Mouse (Mus musculus) embryonic facial prominence, embryonic 11.5 days (tissue): ENCODE data around the gene Cpb1. TPM values are rescaled to one million over a fixed set of nuclear protein-coding genes. Genes with fewer than 3 reads are reported as not detected.

Experiments used
- ATAC-seq: fragments of 200-750 bp; cut with Nextera tagmentation; replicated peaks from 2 replicates; pipeline ENCODE4 v1.8.0; 2017; ENCODE audit warnings: low read depth; ENCODE audit not compliant: insufficient number of reproducible peaks, low FRiP score, low TSS enrichment
- DNase-seq: peaks from one replicate; pipeline ENCODE4 v3.0.0-alpha.2; 2015; ENCODE audit warnings: low spot score
- H3K27ac ChIP-seq: fragments of 300-500 bp; sonication (generic); replicated peaks from 2 replicates; pipeline ENCODE4 v1.5.1; 2014; ENCODE audit warnings: mild to moderate bottlenecking, low read depth, low read length, control low read depth
- H3K27me3 ChIP-seq: fragments of 300-500 bp; sonication (generic); 2 replicates; pipeline ENCODE4 v1.6.1; 2014; ENCODE audit warnings: mild to moderate bottlenecking, low read length, moderate library complexity, mixed read lengths; ENCODE audit not compliant: control insufficient read depth, insufficient read depth
- H3K36me3 ChIP-seq: fragments of 300-500 bp; sonication (generic); replicated peaks from 2 replicates; pipeline ENCODE4 v1.6.1; 2014; ENCODE audit warnings: low read depth, mild to moderate bottlenecking, low read length, moderate library complexity, mixed read lengths; ENCODE audit not compliant: control insufficient read depth, insufficient read depth
- H3K4me1 ChIP-seq: fragments of 300-500 bp; sonication (generic); 2 replicates; pipeline ENCODE4 v1.6.1; 2014; ENCODE audit warnings: low read length, mixed read lengths; ENCODE audit not compliant: control insufficient read depth, insufficient read depth
- H3K4me2 ChIP-seq: fragments of 300-500 bp; sonication (generic); 2 replicates; pipeline ENCODE4 v1.6.1; 2014; ENCODE audit warnings: low read depth, mild to moderate bottlenecking, control low read depth, low read length, moderate library complexity
- H3K4me3 ChIP-seq: fragments of 300-500 bp; sonication (generic); 2 replicates; pipeline ENCODE4 v1.5.1; 2014; ENCODE audit warnings: low read depth, low read length, control low read depth
- H3K9ac ChIP-seq: fragments of 300-500 bp; sonication (generic); replicated peaks from 2 replicates; pipeline ENCODE4 v1.6.1; 2014; ENCODE audit warnings: mild to moderate bottlenecking, control low read depth, low read length
- H3K9me3 ChIP-seq: fragments of 300-500 bp; sonication (generic); replicated peaks from 2 replicates; pipeline ENCODE4 v1.6.1; 2016; ENCODE audit warnings: mild to moderate bottlenecking, low read length, inconsistent platforms, mixed read lengths; ENCODE audit not compliant: control insufficient read depth
- WGBS: fragments of 180-500 bp; shearing (Covaris S2); extraction: QIAGEN DNeasy Blood & Tissue Kit; methylation state at CpG from one replicate; pipeline ENCODE4 v1.1.7; 2014; 5-methylcytosine and 5-hydroxymethylcytosine counted together
- polyA plus RNA-seq: library from polyadenylated mRNA; unstranded; fragments of >200 nt; fragmentation: Nextera tagmentation; extraction: Ambion mirVana; gene quantifications from 2 replicates; pipeline ENCODE4 v1.2.1, GENCODE M21; 2014

Gene Cpb1
- polyA plus RNA-seq, result not detected in 2 replicates

DNA sequence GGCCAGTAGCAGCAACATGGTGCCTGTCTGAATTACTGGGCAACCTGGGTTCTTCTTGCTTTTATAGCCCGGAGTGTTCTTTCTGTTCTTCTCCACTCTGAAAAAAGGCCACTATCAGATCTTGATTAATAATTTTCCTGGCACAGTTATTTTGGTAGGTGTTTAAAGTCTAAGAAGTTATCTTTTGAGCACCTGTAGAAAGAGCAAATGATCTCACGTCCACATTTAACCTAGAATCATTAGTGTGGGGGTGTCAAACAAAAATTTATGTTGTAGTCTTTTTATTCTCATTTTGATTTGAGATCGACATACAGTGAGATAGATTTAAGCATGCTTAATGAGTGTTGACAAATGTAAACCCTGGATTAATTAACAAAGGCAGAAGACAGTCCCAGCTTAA lies at the start of gene Cpb1:
Cpb1 (minus strand) TSS at position 101 of the 400 bp plus-strand sequence.
- no peak within 1 kb of the TSS for H3K9ac ChIP-seq
- no peaks in the 10 kb centered on the region for H3K36me3 ChIP-seq
- ATAC-seq (no peak), DNase-seq (no peak)
- H3K4me1 ChIP-seq, result no peaks in the 10 kb centered on the region
- no peaks in the 10 kb centered on the region for H3K9me3 ChIP-seq
- no peak within 1 kb of the TSS for H3K27ac ChIP-seq
- no peaks in the 10 kb centered on the region for H3K27me3 ChIP-seq
- no peak within 1 kb of the TSS for H3K4me2 ChIP-seq
- WGBS, result 86% methylated on average over 3 of the region's 3 CpGs
- no peak within 1 kb of the TSS for H3K4me3 ChIP-seq

- H3K36me3 ChIP-seq, result no peaks in the 10 kb centered on the region
- H3K4me2 ChIP-seq, result no peak overlapping the region
- no peak for ATAC-seq
- 19% methylated on average over 1 of the region's 1 CpGs for WGBS
- no peak for DNase-seq
- no peak overlapping the region for H3K27ac ChIP-seq
- no peak overlapping the region for H3K4me3 ChIP-seq
- no peaks in the 10 kb centered on the region for H3K9me3 ChIP-seq
- no peaks in the 10 kb centered on the region for H3K27me3 ChIP-seq
- H3K4me1 ChIP-seq, result no peaks in the 10 kb centered on the region
- H3K9ac ChIP-seq, result no peak overlapping the region
These were observed 41.7 kb upstream of the Cpb1 start for GRCm38 (mm10) chr3:20317233-20317632.

GRCm38 (mm10) chr3:20309142-20309541 lies 33.6 kb upstream of the Cpb1 start:
- Histone ChIP-seq H3K4me1 (no peaks in the 10 kb centered on the region), H3K27ac (no peak overlapping the region), H3K27me3 (no peaks in the 10 kb centered on the region), H3K4me3 (no peak overlapping the region), H3K36me3 (no peaks in the 10 kb centered on the region), H3K4me2 (no peak overlapping the region), H3K9me3 (no peaks in the 10 kb centered on the region), H3K9ac (no peak overlapping the region)
- no peak for DNase-seq
- WGBS, result 88% methylated on average over 4 of the region's 4 CpGs
- no peak for ATAC-seq

DNA sequence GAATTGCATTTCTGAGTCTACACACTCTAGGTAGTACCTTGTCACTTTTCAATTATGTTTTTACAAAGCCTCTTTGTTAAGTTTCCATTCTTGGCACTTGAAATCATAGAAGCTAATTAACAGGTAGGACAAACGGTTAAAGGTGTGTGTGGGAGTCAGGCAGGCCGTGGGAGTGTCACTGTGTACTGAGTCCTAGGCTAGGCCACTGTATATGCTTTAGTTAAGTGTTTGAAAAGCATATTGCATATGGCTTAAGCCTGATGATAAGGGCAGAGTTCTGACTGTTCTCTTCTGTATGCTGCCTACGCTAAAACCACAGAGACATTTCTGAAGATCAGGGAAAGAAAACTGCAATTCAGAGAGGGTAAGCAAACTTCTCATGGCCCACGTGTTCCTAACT lies 31.7 kb upstream of the Cpb1 start:
- ATAC-seq, result no peak
- Histone ChIP-seq H3K4me1 (no peaks in the 10 kb centered on the region), H3K4me3 (no peak overlapping the region), H3K36me3 (no peaks in the 10 kb centered on the region), H3K27me3 (no peaks in the 10 kb centered on the region), H3K27ac (no peak overlapping the region), H3K9me3 (no peaks in the 10 kb centered on the region), H3K4me2 (no peak overlapping the region), H3K9ac (no peak overlapping the region)
- no peak for DNase-seq
- 86% methylated on average over 4 of the region's 4 CpGs for WGBS

DNA sequence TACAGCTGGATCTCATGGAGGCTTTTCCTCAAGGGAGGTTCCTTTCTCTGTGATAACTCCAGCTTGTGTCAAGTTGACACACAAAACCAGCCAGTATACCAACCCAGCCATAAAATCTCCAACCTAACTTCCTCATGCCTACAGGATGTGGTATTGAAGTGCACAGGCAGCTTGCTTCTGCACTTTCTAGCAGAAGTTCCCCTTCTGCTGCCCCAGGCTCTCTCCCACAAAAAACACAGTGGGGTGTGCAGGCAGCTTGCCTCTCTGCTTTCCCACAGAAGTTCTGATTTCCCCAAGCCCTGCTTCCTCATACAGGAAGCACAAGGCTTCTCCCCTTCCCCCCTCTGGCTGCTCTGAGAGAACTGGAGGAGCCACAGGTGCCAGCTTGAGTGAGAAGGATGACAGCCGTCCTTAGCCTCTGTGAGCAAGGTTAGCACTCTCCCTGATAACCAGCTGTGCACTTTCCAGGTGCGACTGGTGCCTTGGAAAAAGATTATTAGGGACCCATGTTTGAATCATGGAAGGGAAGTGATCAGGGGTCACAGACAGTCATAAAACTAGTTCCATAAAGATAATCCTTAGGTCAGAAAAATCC lies 29.3 kb upstream of the Cpb1 start:
- H3K27ac ChIP-seq, result no peak overlapping the region
- no peaks in the 10 kb centered on the region for H3K36me3 ChIP-seq
- DNase-seq, result no peak
- H3K9me3 ChIP-seq, result no peaks in the 10 kb centered on the region
- no peaks in the 10 kb centered on the region for H3K4me1 ChIP-seq
- no peak overlapping the region for H3K9ac ChIP-seq
- H3K4me3 ChIP-seq, result no peak overlapping the region
- 52% methylated on average over 2 of the region's 2 CpGs for WGBS
- no peak overlapping the region for H3K4me2 ChIP-seq
- no peak for ATAC-seq
- no peaks in the 10 kb centered on the region for H3K27me3 ChIP-seq

GRCm38 (mm10) chr3:20295546-20295945 lies 20.0 kb upstream of the Cpb1 start:
- Histone ChIP-seq H3K9me3 (no peaks in the 10 kb centered on the region), H3K27me3 (no peaks in the 10 kb centered on the region), H3K4me2 (no peak overlapping the region), H3K36me3 (no peaks in the 10 kb centered on the region), H3K9ac (no peak overlapping the region), H3K4me3 (no peak overlapping the region), H3K4me1 (no peaks in the 10 kb centered on the region), H3K27ac (no peak overlapping the region)
- WGBS, result 82% methylated on average over 3 of the region's 3 CpGs
- DNase-seq (no peak), ATAC-seq (no peak)

- H3K27me3 ChIP-seq, result no peaks in the 10 kb centered on the region
- H3K9ac ChIP-seq, result no peak overlapping the region
- H3K27ac ChIP-seq, result no peak overlapping the region
- no peak for DNase-seq
- WGBS, result 81% methylated on average over 9 of the region's 9 CpGs
- H3K36me3 ChIP-seq, result no peaks in the 10 kb centered on the region
- H3K4me1 ChIP-seq, result no peaks in the 10 kb centered on the region
- H3K9me3 ChIP-seq, result no peaks in the 10 kb centered on the region
- ATAC-seq, result no peak
- H3K4me3 ChIP-seq, result no peak overlapping the region
- H3K4me2 ChIP-seq, result no peak overlapping the region
These were observed 19.2 kb upstream of the Cpb1 start for GRCm38 (mm10) chr3:20294542-20295348.

GRCm38 (mm10) chr3:20291370-20291769 lies 15.8 kb upstream of the Cpb1 start:
- no peak overlapping the region for H3K9ac ChIP-seq
- H3K4me2 ChIP-seq, result no peak overlapping the region
- no peaks in the 10 kb centered on the region for H3K27me3 ChIP-seq
- H3K9me3 ChIP-seq, result no peaks in the 10 kb centered on the region
- DNase-seq (no peak), ATAC-seq (no peak)
- H3K4me3 ChIP-seq, result no peak overlapping the region
- H3K36me3 ChIP-seq, result no peaks in the 10 kb centered on the region
- no peak overlapping the region for H3K27ac ChIP-seq
- no peaks in the 10 kb centered on the region for H3K4me1 ChIP-seq
